Mouse (Mus musculus) midbrain, embryonic 15.5 days (tissue): ENCODE measurements around the gene Arid1a. TPM values are rescaled to one million over a fixed set of nuclear protein-coding genes. Genes with fewer than 3 reads are reported as not detected.

ENCODE experiments used
- ATAC-seq: fragments of 200-750 bp; cut with Nextera tagmentation; replicated peaks from 2 replicates; pipeline ENCODE4 v1.8.0; 2017; ENCODE audit warnings: moderate TSS enrichment
- H3K27ac ChIP-seq: fragments of 300-500 bp; sonication (generic); 2 replicates; pipeline ENCODE4 v1.5.1; 2015; ENCODE audit warnings: mild to moderate bottlenecking, inconsistent platforms
- H3K27me3 ChIP-seq: fragments of 300-500 bp; sonication (generic); replicated peaks from 2 replicates; pipeline ENCODE4 v1.6.1; 2015; ENCODE audit warnings: inconsistent platforms
- H3K36me3 ChIP-seq: fragments of 300-500 bp; sonication (generic); replicated peaks from 2 replicates; pipeline ENCODE4 v1.6.1; 2015; ENCODE audit warnings: inconsistent platforms
- H3K4me1 ChIP-seq: fragments of 300-500 bp; sonication (generic); 2 replicates; pipeline ENCODE4 v1.6.1; 2015; ENCODE audit warnings: inconsistent platforms
- H3K4me2 ChIP-seq: fragments of 300-500 bp; sonication (generic); 2 replicates; pipeline ENCODE4 v1.6.1; 2015; ENCODE audit warnings: inconsistent platforms, mild to moderate bottlenecking, moderate library complexity
- H3K4me3 ChIP-seq: fragments of 300-500 bp; sonication (generic); 2 replicates; pipeline ENCODE4 v1.5.1; 2015; ENCODE audit warnings: mild to moderate bottlenecking, inconsistent platforms
- H3K9ac ChIP-seq: fragments of 300-500 bp; sonication (generic); 2 replicates; pipeline ENCODE4 v1.6.1; 2015; ENCODE audit warnings: mild to moderate bottlenecking, inconsistent platforms
- H3K9me3 ChIP-seq: fragments of 300-500 bp; sonication (generic); 2 replicates; pipeline ENCODE4 v1.6.1; 2016; ENCODE audit warnings: inconsistent platforms
- WGBS: fragments of 180-500 bp; shearing (Covaris S2); methylation state at CpG from one replicate; pipeline ENCODE4 v1.1.7; 2015; ENCODE audit warnings: mixed read lengths; 5-methylcytosine and 5-hydroxymethylcytosine counted together
- polyA plus RNA-seq: library from polyadenylated mRNA; unstranded; fragments of >200 nt; fragmentation: Nextera tagmentation; extraction: Ambion mirVana; gene quantifications from 2 replicates; pipeline ENCODE4 v1.2.1, GENCODE M21; 2015

Arid1a gene
- polyA plus RNA-seq = 37.9 and 39.3 TPM in 2 replicates

- ATAC-seq = peak; percentile 64
- H3K4me3 ChIP-seq = peak within 1 kb of the TSS; percentile 100
- under 1% methylated on average over 40 of the region's 40 CpGs for WGBS
- peak within 1 kb of the TSS; percentile 97 for H3K4me2 ChIP-seq
- H3K27ac ChIP-seq = peak within 1 kb of the TSS; percentile 99
- peak within 1 kb of the TSS; percentile 100 for H3K9ac ChIP-seq
- no peaks in the 10 kb centered on the region for H3K36me3 ChIP-seq
- no peaks in the 10 kb centered on the region for H3K9me3 ChIP-seq
- H3K27me3 ChIP-seq = no peaks in the 10 kb centered on the region
- H3K4me1 ChIP-seq = peaks cover 22% of the 10 kb centered on the region
These were observed at the start of gene Arid1a for GRCm38 (mm10) chr4:133756514-133757268. Gene Arid1a, minus strand, starts transcription at chr4:133756769.

- Histone ChIP-seq H3K4me2 (no peak overlapping the region), H3K4me1 (no peaks in the 10 kb centered on the region)
These were observed 48.1 kb upstream of the Arid1a start for GRCm38 (mm10) chr4:133804401-133805263.

GRCm38 (mm10) chr4:133800589-133800988 lies 44.0 kb upstream of the Arid1a start:
- no peak overlapping the region for H3K9ac ChIP-seq
- no peaks in the 10 kb centered on the region for H3K36me3 ChIP-seq
- no peak overlapping the region for H3K27ac ChIP-seq
- ATAC-seq = no peak
- H3K9me3 ChIP-seq = no peaks in the 10 kb centered on the region
- no peaks in the 10 kb centered on the region for H3K4me1 ChIP-seq
- no peaks in the 10 kb centered on the region for H3K27me3 ChIP-seq
- no peak overlapping the region for H3K4me2 ChIP-seq
- WGBS = 20% methylated on average over 6 of the region's 6 CpGs
- no peak overlapping the region for H3K4me3 ChIP-seq

More at GRCm38 (mm10) chr4:133804401-133805263, 48.1 kb upstream of the Arid1a start:
- Histone ChIP-seq H3K4me3 (no peak overlapping the region), H3K27ac (no peak overlapping the region), H3K36me3 (no peaks in the 10 kb centered on the region), H3K9me3 (no peaks in the 10 kb centered on the region), H3K9ac (no peak overlapping the region), H3K27me3 (no peaks in the 10 kb centered on the region)
- ATAC-seq = no peak
- WGBS = 77% methylated on average over 15 of the region's 15 CpGs

- H3K27ac ChIP-seq = no peak overlapping the region
- H3K4me3 ChIP-seq = no peak overlapping the region
- WGBS = 86% methylated on average over 3 of the region's 3 CpGs
- H3K36me3 ChIP-seq = no peaks in the 10 kb centered on the region
- H3K4me1 ChIP-seq = no peaks in the 10 kb centered on the region
- H3K27me3 ChIP-seq = no peaks in the 10 kb centered on the region
- no peak overlapping the region for H3K9ac ChIP-seq
- H3K4me2 ChIP-seq = no peak overlapping the region
- no peaks in the 10 kb centered on the region for H3K9me3 ChIP-seq
- ATAC-seq = no peak
These were observed 36.7 kb upstream of the Arid1a start for GRCm38 (mm10) chr4:133793269-133793668.

GRCm38 (mm10) chr4:133774570-133775554 lies 18.3 kb upstream of the Arid1a start:
- H3K27ac ChIP-seq = no peak overlapping the region
- H3K27me3 ChIP-seq = no peaks in the 10 kb centered on the region
- no peaks in the 10 kb centered on the region for H3K9me3 ChIP-seq
- no peak for ATAC-seq
- no peak overlapping the region for H3K4me3 ChIP-seq
- H3K36me3 ChIP-seq = no peaks in the 10 kb centered on the region
- H3K9ac ChIP-seq = no peak overlapping the region
- H3K4me2 ChIP-seq = no peak overlapping the region
- 81% methylated on average over 21 of the region's 21 CpGs for WGBS
- no peaks in the 10 kb centered on the region for H3K4me1 ChIP-seq

- H3K36me3 ChIP-seq = no peaks in the 10 kb centered on the region
- no peaks in the 10 kb centered on the region for H3K4me1 ChIP-seq
- no peaks in the 10 kb centered on the region for H3K9me3 ChIP-seq
- H3K27me3 ChIP-seq = no peaks in the 10 kb centered on the region
- no peak overlapping the region for H3K27ac ChIP-seq
- ATAC-seq = no peak
- WGBS = 80% methylated on average over 3 of the region's 3 CpGs
- H3K9ac ChIP-seq = no peak overlapping the region
- no peak overlapping the region for H3K4me3 ChIP-seq
- H3K4me2 ChIP-seq = no peak overlapping the region
These were observed 12.6 kb upstream of the Arid1a start for GRCm38 (mm10) chr4:133769157-133769556.

GRCm38 (mm10) chr4:133763112-133763511 lies 6.5 kb upstream of the Arid1a start:
- WGBS = 73% methylated on average over 6 of the region's 6 CpGs
- Histone ChIP-seq H3K9me3 (no peaks in the 10 kb centered on the region), H3K9ac (no peak overlapping the region), H3K27me3 (no peaks in the 10 kb centered on the region), H3K36me3 (no peaks in the 10 kb centered on the region), H3K4me1 (no peaks in the 10 kb centered on the region), H3K27ac (no peak overlapping the region), H3K4me3 (no peak overlapping the region), H3K4me2 (no peak overlapping the region)
- ATAC-seq = no peak

- no peaks in the 10 kb centered on the region for H3K9me3 ChIP-seq
- H3K4me1 ChIP-seq = peaks cover 19% of the 10 kb centered on the region
- no peaks in the 10 kb centered on the region for H3K36me3 ChIP-seq
- ATAC-seq = no peak
- 88% methylated on average over 8 of the region's 8 CpGs for WGBS
- no peaks in the 10 kb centered on the region for H3K27me3 ChIP-seq
- H3K4me2 ChIP-seq = no peak overlapping the region
- H3K4me3 ChIP-seq = no peak overlapping the region
- H3K9ac ChIP-seq = no peak overlapping the region
- H3K27ac ChIP-seq = no peak overlapping the region
These were observed 3.1 kb upstream of the Arid1a start for GRCm38 (mm10) chr4:133759659-133760058.

GRCm38 (mm10) chr4:133757269-133757835 lies 783 bp upstream of the Arid1a start:
- Histone ChIP-seq H3K9me3 (no peaks in the 10 kb centered on the region), H3K9ac (peak overlapping the region; percentile 57), H3K4me1 (peaks cover 22% of the 10 kb centered on the region), H3K36me3 (no peaks in the 10 kb centered on the region), H3K27me3 (no peaks in the 10 kb centered on the region), H3K4me3 (peak overlapping the region; percentile 100), H3K27ac (peak overlapping the region; percentile 99), H3K4me2 (peak overlapping the region; percentile 97)
- WGBS = under 1% methylated on average over 38 of the region's 38 CpGs
- peak; percentile 19 for ATAC-seq

- Histone ChIP-seq H3K36me3 (no peaks in the 10 kb centered on the region), H3K9me3 (no peaks in the 10 kb centered on the region), H3K27me3 (no peaks in the 10 kb centered on the region), H3K4me1 (peaks cover 23% of the 10 kb centered on the region), H3K4me3 (peak overlapping the region; percentile 100), H3K9ac (peak overlapping the region; percentile 57; the same call in 1 of the 2 replicates), H3K27ac (peak overlapping the region; percentile 99), H3K4me2 (peak overlapping the region; percentile 97)
- ATAC-seq = no peak
- 3% methylated on average over 11 of the region's 11 CpGs for WGBS
These were observed 653 bp downstream of the Arid1a start for GRCm38 (mm10) chr4:133755861-133756371.
